Mouse (Mus musculus): ENCODE results near the gene Tspan18.
A peak's percentile ranks its signal among the peaks of the same experiment; 100 is the strongest.

Tspan18 gene

GRCm38 (mm10) chr2:93335996-93336395 is 1.7 kb upstream of the Tspan18 start:
- no peak for DNase-seq

DNA sequence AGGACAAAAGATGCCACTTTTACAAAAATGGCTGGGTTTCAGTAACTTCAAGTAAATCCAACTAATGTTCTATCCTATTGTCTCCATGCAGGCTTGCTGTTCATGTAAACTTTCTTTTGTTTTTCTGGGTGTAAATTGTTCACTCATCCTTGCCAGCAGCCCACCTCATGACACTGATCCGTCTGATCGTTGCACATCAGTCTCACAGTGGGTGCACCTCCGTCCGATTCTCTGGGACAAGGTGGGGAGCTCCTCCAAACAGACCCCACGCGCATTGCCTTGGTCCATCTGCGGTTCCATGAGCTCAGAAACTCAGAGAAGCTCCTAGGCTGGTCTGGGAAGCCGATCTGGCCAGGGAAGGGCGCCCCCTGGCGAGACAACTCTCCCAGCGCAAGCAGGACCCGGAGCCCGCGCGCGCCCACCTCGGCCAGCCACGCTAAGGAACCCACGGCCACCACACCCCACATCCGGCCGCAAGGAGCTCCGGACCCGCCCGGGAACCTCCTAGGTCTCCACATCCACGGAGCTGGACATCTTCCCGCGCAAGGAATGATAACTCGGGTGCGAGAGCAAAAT is 976 bp downstream of the Tspan18 start:
- peak; percentile 66 for DNase-seq

- peak; percentile 23 for DNase-seq
Observed at GRCm38 (mm10) chr2:93332277-93332676, 2.0 kb downstream of the Tspan18 start.

DNA sequence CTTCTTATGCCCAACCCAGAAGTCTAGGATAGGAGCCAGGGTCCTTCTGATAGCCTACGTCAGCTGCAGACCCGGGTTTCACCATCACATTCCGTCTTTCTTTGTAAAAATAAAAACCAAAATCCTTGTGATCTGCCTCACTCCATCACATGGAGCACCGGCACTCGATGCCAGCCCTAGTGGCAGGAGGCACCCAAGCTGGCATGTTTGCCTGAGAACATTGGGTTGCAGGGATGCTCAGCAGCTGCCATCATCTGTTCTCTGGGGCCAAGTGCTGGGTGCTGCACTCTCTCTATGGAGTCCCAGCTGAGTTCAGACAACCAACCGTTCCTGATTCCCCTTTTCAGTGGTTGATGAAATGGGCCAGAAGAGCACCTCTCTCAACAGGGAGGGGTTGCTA is 3.2 kb downstream of the Tspan18 start:
- no peak for DNase-seq

- DNase-seq = peak; percentile 86
Observed at GRCm38 (mm10) chr2:93329120-93329519, 5.2 kb downstream of the Tspan18 start.

DNA sequence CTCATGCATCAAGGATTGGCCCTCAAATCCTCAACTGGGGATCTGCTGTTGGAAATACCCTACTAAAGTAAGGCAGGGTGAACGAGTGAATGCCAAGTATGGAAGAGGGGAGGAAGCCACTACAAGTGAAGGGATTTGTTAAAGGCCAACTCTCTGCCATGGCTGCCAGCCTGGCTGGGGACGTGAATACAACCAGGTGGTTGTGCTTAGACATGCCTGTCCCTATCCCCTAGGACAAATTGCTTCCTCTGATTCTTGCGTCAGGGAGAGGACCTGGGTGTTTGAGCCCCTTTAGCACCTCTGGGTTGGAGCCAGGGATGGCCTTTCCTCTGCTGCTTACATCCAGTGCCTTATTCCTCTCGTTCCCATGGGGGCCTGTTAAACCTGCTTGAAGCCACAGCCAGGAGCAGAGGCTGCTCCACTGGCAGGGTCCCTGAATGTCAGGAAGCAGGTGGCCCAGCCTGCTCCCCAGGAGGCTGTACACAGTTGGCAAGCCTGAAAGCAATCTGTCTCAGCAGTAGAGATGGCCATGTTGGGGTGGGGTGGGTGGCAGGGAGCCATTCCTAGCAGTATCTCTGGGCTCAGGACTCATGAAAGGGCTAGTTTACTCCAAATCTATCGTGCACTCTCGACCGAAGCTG is 6.3 kb downstream of the Tspan18 start:
- no peak for DNase-seq

- no peak for DNase-seq
Observed at GRCm38 (mm10) chr2:93324681-93325080, 9.6 kb downstream of the Tspan18 start.

GRCm38 (mm10) chr2:93321946-93322345 is 12.4 kb downstream of the Tspan18 start:
- no peak for DNase-seq

DNA sequence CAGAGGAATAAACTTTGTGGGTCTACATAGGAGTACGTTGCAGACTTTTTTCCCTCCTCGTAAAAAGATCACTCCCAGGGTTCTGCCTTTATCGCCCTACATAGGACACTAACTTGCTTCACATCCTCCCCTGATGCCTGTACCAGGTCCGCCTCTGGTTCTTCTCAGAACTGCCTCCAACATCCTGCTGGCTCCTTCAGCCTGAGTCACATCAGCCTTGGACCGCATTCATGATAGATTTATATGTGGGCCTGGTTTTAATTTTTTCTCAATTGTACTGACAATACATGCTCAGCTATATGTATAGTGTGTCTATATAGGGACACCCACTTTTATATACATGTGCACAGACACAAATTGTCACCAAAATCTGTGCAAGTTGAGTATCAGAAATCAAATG is 14.0 kb downstream of the Tspan18 start:
- DNase-seq = no peak

DNA sequence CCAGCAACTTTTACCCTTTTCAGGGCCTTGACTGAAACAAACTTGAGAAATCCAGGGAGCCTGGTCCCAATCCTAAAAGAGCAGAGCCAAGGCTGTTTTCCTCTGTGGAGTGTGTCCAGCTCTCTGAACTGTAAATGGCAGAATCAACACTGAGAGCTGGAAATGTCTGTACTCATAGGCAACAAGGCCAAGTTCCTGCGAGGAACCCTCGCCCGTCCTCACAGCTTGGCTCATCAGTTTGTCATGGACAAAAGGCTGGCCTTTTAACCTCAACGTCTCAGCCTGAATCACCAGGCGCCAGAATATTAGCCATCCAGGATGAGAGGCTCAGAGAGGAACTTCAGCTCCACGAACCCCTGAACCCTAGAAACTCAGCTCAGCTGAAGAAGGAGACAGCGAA is 14.7 kb downstream of the Tspan18 start:
- no peak for DNase-seq

GRCm38 (mm10) chr2:93318781-93319349 is 15.4 kb downstream of the Tspan18 start:
- no peak for DNase-seq

GRCm38 (mm10) chr2:93313768-93314632 is 20.3 kb downstream of the Tspan18 start:
- DNase-seq = peak; percentile 66

DNA sequence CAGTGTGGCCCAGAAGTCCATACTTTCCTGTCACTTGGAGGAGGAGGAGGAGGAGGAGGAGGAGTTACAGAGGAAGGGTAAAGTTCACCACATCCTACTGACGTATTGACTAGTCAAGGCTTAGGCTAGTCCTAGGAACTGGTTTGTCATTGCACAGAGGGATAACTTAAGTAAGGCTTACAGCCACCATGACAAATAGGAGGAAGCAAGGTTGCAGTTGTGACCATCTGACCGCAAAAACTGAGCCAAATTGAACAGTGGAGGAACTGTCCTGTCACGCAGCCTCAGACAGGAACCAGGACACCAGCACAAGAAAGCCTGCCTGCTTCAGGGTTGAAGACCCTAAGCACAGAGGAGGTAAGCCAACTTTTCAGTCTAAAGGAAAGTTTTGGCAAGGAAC is 21.8 kb downstream of the Tspan18 start:
- DNase-seq = no peak

- no peak for DNase-seq
Observed at GRCm38 (mm10) chr2:93309724-93310413, 24.4 kb downstream of the Tspan18 start.

DNA sequence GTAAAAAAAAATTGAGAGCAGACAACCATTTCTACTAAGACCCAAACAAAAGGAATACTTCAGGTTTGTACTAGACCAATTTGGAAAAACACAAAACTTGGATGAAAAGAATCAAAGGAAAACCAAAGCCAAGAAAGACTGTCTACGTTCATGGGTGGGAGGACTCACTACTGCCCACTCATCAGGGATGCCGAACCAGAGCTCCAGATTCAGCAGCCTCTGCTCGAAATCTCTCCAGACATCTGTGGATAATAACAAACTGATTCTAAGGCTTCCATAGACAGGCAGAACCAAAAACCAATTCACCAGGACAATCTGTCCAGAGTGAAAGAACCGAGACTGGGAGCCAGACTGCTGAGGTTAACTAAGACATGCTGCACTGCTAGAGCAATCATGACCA is 27.4 kb downstream of the Tspan18 start:
- DNase-seq = no peak

GRCm38 (mm10) chr2:93304273-93304634 is 30.1 kb downstream of the Tspan18 start:
- no peak for DNase-seq

DNA sequence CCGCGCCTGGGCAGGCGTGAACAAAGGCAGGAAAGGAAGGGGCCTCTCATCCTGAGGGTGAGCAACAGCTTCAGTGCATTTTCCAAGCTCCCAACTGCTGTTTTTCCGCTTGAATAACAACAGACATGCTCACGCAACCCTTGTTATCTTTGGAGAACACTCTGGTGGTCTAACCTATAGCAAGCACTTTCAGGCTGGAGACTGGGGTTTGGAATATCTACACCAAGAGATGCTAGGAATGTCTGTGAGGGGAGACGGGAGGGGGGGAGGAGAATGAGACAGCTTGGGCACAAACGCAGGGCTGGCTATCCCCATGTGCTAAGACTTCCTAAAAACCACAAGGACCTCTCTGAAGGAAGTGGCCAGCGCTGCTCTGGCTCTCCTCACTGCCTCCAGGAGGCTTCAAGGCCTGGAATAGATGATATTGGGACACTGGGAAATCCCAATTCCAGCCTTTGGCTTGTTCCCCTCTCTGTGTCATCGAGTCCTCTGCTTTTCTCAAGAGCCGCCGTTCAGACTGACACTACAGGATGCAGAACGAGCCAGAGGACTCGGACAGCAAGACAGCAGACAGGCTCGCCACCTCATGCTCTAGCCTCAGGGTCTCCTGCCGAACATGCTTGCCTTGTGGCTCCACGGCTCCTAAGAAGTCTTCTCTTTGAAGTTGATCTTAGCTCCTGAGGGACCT is 30.6 kb downstream of the Tspan18 start:
- no peak for DNase-seq

GRCm38 (mm10) chr2:93303260-93303584 is 31.1 kb downstream of the Tspan18 start:
- no peak for DNase-seq

DNA sequence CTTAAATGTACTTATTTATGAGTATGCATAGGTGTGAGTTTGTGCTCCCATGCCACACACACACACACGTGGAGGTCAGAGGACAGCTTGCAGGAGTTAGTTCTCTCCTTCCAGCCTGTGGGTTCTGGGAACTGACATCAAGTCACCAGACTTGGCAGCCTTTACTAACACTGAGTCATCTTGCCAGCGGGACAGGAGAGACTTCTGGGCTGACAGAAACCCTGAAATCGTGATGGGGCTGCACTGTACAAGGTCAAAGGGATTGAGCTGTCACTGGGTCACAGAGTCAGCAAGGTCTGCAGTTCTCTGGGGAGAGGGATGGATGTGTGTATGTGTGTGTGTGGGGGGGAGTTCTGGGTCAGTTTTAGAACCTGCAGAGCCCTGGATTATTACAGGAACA is 36.6 kb downstream of the Tspan18 start:
- no peak for DNase-seq

DNA sequence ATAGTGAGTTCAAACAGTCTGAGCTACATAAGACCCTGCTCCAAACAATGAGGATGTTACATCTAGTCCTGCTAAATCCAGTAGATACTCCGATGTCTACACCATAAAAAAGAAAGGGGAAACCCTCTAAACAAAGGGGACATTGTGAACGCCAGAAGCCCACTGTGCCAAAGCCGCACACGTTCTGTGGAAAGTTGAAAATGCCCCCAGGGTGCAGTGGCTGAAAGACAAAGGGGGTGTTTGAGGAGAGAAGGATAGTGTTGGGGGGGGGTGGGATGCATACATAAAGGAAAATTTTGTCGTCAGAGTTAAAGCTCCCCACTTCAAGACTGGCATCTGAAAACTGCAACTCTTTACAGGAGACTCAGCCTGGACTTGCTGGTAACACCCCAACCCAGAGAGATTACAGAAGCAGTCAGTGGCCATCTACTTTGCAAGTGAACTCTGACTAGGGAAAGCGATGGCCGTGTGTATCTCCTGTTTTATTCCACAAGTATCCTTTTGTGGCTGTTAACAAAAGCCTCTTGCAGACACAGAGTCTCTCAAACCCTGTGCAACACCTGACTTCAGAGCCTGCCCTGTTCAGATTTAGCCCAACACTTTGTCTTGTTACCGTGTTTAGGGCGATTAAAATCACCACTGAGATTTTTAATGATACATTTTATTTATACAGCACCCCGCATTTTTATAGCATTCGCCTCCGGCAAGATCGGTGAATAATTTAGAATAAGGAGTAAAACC is 42.9 kb downstream of the Tspan18 start:
- no peak for DNase-seq

GRCm38 (mm10) chr2:93290345-93291118 is 43.8 kb downstream of the Tspan18 start:
- DNase-seq = no peak
